Mouse (Mus musculus) left cerebral cortex, adult 8-10 months (tissue): Measurements from ENCODE around the gene Pecr. TPM values are rescaled to one million over a fixed set of nuclear protein-coding genes. Genes with fewer than 3 reads are reported as not detected.
A peak's percentile ranks its signal among the peaks of the same experiment; 100 is the strongest.
"Not testable (repeated sequence)": the region's sequence is repeated elsewhere in the genome, so short reads cannot be mapped to it uniquely, and the experiment has no call there.

Source experiments
- DNase-seq, 2 experiments: peaks; one replicate each; pipeline ENCODE4 v3.0.0; 2022; ENCODE audit warnings: low spot score in 2 of 2
- total RNA-seq, 4 experiments: library from RNA; stranded (reverse); gene quantifications; 2 replicates each; pipeline ENCODE4 v1.2.4; 2022

Pecr gene
- total RNA-seq, 4 experiments from 2014 or later, result 6.0 to 9.5 (median 6.2) TPM

DNA sequence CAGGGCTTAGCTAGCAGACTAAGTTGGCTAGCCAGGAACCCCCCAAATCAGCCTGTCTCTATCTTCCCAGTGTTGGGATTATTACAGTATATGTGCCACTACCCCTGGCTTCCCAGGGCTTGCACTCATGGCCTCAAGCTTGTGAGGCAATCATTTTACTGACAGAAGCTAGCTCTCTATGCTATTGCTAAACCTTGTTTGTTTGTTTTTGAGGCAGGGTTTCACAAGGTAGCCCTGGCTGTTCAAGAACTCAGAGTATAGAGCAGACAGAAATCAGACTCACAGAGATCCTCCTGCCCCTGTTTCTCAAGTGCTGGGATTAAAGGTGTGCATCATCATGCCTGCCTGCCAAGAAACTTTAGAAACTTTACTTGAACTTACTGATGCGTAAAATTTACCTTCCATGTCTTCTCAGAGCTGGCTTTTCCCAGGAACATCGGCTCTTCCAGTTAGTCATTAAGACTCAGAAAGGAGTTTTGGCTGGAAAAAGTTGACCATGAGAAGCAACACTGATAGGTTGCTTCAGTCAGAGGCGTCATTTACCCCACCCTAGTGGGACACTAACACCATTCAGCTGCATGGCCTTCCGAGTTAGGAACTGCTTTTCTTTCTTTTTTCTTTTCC is 4.5 kb upstream of the Pecr start:
- no peak for DNase-seq

- no peak for DNase-seq
Observed at GRCm38 (mm10) chr1:72287893-72288292, 3.8 kb upstream of the Pecr start.

DNA sequence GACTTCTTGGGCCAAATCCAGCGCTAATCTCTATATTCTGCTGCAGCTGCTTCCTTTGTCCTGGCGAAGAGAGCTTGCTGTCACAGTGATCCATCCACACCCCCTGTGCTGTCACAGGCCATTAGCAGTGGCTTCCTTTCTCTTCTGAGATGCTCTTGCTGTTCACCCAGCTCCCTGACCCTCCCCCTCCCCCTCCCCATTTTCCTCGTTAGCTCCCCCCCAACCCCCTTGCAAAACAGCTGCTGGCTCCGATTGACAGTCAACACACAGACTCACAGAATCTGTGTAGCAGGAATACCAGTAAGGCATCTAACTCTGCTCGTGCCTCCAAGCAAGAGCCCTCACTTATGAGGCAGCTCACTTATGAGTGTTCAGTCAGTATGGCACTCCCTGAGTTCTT is 2.8 kb upstream of the Pecr start:
- no peak for DNase-seq

DNA sequence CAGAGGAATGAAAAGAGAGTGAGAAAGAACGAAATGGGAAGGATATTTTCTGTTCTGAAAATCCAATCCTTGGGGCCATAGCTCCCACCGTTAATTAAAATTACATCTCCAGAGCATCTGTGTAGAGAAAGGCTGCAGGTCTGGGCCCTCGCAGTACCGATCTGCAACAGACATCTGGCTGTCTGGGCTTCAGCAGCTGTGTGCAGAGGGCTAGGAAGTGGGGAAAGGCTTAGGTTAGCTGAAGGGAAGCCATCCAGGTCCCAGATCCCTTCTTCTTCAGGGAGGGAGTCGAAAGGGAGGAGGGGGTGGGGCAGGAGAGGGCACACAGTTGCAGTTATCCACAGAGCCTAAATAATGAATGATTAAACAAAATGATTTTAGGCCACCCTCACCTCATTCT is 425 bp upstream of the Pecr start:
- DNase-seq, result no peak

DNA sequence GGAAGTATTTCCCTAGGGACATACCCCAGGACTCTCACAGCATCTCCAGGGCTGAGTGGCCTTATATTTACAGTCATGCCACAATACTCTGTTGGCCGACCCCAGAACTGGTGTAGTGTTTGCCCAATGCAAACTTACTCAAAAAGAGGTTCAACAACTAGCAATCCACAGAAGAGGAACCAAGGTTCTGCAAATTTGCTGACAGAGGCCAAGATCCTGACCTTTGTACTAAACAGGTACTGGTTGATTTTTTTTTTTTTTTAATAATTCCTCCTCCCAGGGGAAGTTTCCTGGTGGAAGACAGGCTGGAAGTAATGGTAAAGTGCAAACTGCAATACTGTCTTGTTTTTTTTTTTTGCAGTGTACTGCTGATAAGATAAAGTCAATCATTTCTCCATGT is 1.5 kb downstream of the Pecr start:
- no peak for DNase-seq

GRCm38 (mm10) chr1:72278085-72278484 is 6.0 kb downstream of the Pecr start:
- DNase-seq, result no peak

- no peak for DNase-seq
Observed at GRCm38 (mm10) chr1:72263099-72263498, 21.0 kb downstream of the Pecr start.

DNA sequence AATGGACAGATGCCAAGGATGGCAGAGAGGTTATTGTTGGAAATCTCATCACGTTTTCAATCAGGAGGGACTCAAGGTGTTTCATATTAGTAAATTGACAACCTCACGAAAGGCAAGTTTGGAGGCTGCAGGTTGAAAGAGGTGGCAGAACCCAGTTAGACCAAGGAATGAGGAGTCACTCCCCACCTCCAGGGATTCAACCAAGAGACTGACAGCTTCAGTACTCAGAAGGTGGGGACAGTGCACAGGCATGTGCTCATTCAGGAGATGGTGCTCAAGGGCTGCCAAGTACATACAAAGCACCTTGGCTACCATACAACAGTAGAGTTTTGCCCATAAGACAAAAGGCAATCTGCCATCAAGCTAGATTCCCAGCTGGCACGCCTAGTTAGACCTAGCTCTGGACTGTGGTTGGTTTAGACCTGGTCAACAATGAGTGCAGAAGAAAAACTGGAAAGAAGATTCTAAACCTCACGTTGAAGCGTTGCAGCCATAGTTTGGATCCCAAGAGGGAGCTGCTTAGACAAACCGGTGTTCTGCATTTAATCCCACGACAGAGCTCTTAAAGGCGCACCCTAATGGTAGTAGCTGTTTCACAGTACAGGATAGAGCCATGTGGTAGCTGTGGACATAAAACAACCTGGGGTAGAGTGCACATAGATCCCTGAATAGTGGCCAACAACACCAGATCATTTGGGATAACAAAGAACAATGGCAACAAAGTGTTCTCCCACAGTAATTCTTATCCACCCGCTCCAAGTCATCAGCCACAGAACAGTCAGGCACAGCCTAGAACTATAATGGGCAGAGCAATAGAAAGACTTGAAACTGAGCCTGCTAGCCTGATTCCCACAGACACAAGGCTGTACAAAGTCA is 27.5 kb downstream of the Pecr start:
- DNase-seq, result no peak

DNA sequence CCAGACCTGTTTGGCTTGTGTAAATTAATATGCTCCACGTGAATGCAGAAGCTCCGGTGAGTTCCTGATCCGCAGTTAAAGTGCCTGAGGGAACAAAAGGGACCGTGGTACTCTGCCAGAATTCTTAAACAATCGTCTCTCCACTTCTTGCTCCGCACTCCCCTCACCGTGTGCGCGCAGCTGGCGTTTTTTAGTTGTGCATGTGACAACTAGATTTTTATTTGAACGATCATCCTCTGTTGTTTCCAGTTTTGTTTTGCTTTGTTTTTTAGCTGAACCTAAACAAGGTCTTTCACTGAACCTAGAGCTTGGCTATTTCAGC is 28.3 kb downstream of the Pecr start:
- DNase-seq, result no peak

DNA sequence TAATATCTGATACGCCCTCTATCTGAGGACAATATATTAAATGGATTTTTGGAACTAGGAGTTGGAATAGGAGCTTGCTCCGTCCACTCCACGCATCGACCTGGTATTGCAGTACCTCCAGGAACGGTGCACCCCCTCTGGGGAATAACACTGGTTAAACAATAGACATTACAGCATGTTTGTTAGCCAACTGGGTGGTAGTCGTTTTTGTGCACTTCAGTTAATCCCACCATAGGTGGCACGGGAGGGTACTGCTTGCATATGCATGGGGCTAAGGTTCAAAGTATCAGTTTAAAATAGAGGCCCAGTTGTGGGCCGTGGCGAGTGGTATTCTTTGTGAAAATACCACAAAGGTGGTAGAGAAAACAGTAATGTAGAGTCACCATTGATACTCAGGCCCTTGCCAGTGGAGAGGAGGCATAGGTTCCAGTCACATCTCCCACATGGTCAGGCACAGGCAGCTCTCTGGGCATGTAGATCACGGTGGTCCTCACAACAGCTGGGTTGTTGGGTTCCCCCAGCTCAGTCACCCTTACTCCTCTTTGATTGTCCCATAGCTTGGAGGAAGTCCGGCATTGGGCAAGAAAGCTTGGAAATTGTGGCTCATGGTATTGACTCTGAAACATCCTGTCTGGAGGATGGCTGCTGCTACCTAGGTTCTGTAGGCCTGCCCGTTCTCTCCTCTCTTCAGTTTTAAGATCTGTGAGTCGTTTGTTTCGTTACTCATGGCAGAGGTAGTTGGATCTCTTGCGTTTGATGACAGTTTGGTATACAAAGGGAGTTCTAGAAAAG is 28.9 kb downstream of the Pecr start:
- peak in 1 of 2 experiments; percentile 66 for DNase-seq

DNA sequence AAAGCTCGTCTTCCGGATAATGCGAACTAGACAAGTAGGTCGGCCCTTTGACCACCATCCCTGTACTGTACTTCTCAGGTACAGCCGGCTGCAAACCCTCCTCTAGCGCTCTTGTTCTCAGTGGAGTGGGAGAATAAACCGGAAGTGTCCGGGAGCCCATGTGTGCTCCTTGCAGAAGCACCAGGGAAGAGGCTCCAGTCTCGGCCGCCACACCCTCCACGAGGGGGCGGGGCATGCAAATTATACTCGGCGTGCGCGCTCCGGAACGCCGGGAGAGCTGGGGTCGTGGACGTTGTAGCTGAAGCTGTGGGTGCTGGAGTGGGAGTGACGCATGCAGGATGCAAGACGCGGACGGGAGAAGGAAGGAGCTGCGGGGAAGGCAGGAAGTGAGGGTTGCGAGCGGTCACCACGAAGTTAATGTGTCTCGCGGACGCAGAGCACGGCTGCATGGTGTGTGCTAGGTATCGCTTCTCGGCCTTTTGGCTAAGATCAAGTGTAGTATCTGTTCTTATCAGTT is 29.5 kb downstream of the Pecr start:
- DNase-seq, result peak; percentile 66 to 84

DNA sequence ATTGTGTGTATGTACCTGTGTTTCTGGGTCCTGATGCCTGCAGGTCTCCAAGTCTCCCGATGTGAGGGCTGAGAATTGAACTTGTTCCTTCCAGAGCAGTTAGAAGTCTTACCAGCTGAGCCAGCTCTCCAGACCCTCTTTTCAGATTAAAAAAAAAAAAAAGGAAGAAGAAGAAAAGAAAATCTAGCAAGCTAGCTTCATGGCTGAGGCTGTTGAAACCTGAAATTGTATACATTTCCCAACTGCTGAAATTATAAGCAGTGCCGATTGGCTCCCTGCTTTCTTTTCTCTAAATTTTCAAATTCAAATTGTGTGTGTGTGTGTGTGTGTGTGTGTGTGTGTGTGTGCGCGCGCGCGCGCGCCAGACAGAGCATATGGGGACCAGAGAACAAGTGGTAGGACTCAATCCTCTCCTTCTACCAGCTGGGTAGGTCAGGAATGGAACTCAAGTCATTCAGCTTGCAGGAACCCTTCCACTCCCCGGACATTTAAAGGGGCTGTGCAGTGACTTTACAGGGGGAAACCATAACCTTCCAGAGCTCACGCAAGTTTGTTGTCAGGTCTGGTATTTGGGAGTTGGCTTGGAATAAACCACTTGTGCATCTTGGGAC is 30.1 kb downstream of the Pecr start:
- no peak for DNase-seq

- DNase-seq, result no peak
Observed at GRCm38 (mm10) chr1:72251806-72252205, 32.3 kb downstream of the Pecr start.

GRCm38 (mm10) chr1:72248226-72248737 is 35.8 kb downstream of the Pecr start:
- not testable (repeated sequence) for DNase-seq

GRCm38 (mm10) chr1:72244317-72245036 is 39.6 kb downstream of the Pecr start:
- DNase-seq, result no peak

DNA sequence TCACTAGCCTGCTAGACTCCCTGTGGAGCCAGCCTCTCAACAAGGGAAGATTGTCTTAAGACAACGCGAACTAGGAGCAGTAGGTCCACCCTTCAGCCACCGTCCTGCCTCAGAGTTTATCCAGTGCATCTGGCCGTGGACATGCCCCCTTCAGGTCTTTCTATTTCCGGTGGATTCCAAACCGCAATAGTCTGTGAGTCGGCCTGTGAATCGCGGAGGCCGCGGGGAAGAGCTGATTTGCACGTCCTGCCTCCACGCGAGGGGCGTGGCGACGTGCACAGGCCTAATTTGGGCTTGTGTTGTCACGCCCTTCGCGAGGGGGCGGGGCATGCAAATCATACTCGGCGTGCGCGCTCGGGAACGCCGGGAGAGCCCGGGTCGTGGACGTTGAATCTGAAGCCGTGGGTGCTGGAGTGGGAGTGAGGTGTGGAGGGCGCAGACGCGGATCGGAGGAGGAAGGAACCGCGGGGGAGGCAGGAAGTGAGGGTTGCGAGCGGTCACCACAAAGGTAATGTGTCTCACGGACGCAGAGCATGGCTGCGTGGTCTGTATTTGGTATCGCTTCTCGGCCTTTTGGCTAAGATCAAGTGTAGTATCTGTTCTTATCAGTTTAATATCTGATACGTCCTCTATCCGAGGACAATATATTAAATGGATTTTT is 40.3 kb downstream of the Pecr start:
- DNase-seq, result peak; percentile 92 to 96

DNA sequence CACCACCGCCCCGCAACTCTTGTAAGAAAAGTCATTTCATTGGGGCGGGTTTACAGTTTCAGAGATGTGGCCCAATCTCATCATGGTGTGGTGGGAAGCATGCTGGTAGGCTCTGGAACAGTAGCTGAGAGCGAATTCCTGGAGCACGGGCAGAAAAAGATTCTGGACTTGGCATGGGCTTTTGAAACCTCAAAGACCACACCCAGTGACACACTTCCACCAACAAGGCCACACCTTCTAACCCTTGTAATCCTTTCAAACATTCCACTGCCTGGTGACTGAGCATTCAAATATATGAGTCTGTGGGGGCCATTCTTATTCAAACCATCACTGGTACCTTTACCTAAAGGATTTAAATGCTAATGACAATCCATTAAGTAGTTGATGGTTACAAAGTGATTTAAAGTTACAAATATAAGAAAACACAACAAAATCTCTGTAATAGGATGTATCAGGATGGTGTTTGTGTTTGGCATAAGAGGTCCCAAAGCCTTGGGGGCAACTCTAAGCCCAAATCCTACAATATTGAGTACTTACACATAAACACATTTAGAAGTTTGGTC is 41.5 kb downstream of the Pecr start:
- DNase-seq, result no peak

DNA sequence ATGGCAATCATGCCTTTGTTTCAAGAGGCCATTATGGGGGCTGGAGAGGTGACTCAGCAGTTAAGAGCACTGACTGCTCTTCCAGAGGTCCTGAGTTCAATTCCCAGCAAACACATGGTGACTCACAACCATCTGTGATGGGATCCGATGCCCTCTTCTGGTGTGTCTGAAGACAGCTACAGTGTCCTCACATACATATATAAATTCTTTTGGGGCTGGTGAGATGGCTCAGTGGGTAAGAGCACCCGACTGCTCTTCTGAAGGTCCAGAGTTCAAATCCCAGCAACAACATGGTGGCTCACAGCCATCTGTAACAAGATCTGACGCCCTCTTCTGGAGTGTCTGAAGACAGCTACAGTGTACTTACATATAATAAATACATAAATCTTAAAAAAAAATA is 45.0 kb downstream of the Pecr start:
- not testable (repeated sequence) for DNase-seq

DNA sequence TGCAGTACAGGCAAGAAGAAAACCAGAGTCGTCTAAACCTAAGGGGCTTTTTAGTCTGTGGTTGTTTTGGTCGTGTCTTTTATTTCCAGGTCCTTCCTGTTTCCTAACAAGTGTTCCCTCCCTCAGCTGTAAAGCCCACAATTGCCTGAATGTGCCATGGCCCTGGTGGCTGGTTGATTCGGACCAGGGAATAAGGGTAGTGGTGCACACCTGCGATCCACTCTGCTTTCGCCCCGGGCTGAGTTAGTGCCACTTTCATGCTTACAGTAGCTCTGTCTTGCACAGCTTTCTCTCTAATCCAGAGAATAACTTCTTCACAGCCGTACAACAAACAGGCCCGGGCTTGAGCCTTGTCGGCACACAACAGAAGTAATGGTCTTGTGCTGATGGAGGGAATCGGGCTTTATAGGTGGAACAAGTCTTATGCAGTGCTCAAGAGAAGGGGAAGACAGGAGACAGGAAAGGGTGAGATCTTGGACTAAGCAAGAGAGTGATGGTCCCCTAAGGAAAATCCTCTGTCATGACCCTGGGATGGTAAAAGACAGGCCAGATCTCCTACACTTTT is 46.0 kb downstream of the Pecr start:
- no peak for DNase-seq
